Mouse (Mus musculus): Measurements from ENCODE around the gene Spire2.

Gene Spire2

DNA sequence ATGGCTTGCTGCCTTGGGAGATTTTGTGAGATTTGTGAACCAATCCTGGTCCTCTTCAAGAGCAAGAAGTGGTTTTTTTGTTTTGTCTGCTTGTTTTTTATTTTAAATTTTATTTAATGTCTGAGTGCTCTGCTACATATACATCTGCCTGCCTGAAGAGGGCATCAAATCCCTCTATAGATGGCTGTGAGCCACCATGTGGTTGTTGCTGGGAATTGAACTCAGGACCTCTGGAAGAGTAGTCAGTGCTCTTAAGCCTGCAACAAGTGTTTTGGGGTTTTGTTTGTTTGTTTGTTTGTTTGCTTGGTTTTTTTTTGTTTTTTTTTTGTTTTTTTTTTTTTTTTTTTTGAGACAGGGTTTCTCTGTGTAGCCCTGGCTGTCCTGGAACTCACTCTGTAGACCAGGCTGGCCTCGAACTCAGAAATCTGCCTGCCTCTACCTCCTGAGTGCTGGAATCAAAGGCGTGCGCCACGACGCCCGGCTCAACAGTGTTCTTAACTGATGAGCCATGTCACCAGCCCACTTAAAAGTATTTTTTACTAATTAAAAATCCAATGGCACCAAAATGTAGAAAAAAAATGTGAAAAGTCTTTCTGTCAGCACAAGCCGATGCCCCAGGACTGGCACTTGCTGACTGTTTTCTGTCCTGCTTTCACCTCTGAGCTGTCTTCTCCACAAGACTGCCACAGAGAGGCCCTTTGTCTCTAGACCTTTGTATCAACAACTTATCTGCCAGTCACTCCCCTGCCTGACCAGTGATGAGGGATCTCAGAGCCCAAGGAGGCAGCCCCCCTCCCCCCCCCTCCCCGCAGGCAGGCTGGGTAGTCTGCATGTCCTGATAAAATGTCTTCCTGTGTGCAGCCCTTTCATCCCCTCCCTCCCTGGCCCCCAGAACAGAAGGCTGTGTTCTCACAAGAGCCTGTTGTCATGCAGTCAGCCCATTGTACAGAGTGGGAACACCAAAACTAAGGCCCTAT is 83.7 kb downstream of the Spire2 start:
- DNase-seq (ENCODE audit: low read depth in 2 of 2, low spot score in 2 of 2): peak in 1 of 2 experiments; percentile 39

- DNase-seq (ENCODE audit: low read depth in 2 of 2, low spot score in 2 of 2): no peak
These were observed 84.5 kb downstream of the Spire2 start for GRCm38 (mm10) chr8:123416944-123417555.

Measured in CD8-positive naive resting alpha-beta T cell, adult 2 months (primary cell).